Mouse (Mus musculus) bone marrow, adult 2 months (tissue): ENCODE measurements at regions not wholly inside any gene's neighbourhood (a gene's known extent, or its start where the extent isn't known, plus 50 kb on each side); places are given as distances from the start of the nearest gene placed in this dataset.

Experiments
- CTCF ChIP-seq: fragments of 200-500 bp; IDR thresholded peaks from 2 replicates; pipeline ENCODE4 v1.5.1; 2011; ENCODE audit warnings: low read length, control low read depth; ENCODE audit not compliant: control insufficient read depth, insufficient read depth
- POLR2A ChIP-seq: fragments of 200-500 bp; IDR thresholded peaks from 2 replicates; pipeline ENCODE4 v1.6.1; 2011; ENCODE audit warnings: low read depth, mild to moderate bottlenecking, control low read depth, low read length, borderline replicate concordance; ENCODE audit not compliant: control insufficient read depth

DNA sequence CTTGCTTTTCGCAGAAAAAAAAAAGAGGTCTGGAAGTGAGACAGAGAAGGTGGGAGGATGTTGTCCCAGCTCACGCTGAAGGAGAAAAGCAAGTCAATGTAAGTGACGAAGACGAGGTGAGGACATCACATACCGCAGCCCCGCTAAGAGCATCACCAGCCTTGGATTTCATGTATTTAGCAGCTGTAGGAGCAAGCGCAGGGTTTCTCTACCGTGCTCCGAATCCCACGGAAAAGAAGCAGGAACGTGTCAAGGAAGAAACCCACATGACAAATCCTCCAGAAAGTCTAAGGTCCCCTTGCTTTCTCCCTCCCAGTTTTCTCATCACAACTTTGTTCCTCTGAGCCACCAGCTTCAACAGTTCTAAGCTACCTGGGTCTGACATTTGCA, 174.3 kb upstream of the Lef1 start:
- TF ChIP-seq CTCF (no peak), POLR2A (no peak)
